Mouse (Mus musculus): ENCODE measurements at regions not wholly inside any gene's neighbourhood (a gene's known extent, or its start where the extent isn't known, plus 50 kb on each side); places are given as distances from the start of the nearest gene placed in this dataset.
A peak's percentile ranks its signal among the peaks of the same experiment; 100 is the strongest.

GRCm38 (mm10) chr14:76309606-76310005, 105.2 kb upstream of the Tsc22d1 start:
- no peak overlapping the region for H3K27ac ChIP-seq
- WGBS = 72% methylated on average over 4 of the region's 4 CpGs
- no peaks in the 10 kb centered on the region for H3K9me3 ChIP-seq
- no peaks in the 10 kb centered on the region for H3K36me3 ChIP-seq
- no peak overlapping the region for H3K4me3 ChIP-seq
- no peak overlapping the region for H3K9ac ChIP-seq
- peaks cover 38% of the 10 kb centered on the region for H3K4me1 ChIP-seq
- H3K4me2 ChIP-seq = no peak overlapping the region
- no peak for ATAC-seq (ENCODE audit: insufficient number of reproducible peaks, insufficient read depth, low FRiP score, low TSS enrichment, low read depth)
- no peaks in the 10 kb centered on the region for H3K27me3 ChIP-seq

DNA sequence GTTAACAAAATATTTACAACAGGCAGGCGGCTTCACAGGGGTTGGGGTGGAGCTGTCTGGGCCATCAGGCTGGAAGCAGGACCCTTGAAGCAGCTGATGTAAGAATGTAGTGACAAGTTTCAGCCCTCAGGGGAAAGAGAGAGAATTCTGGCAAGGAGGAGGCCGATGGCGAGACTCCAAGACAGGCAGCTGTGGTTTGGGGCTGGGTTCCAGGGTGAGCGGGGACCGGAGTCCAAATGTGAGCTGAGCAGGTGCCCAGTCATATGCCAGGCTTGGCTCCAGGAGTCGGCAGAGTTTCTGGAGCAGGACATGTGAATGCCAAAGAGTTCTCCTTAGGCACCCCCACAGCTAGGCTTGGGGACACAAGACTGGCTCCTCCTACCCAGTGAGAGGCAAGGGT, 104.5 kb upstream of the Tsc22d1 start:
- no peak overlapping the region for H3K27ac ChIP-seq
- no peak overlapping the region for H3K4me3 ChIP-seq
- H3K9me3 ChIP-seq = no peaks in the 10 kb centered on the region
- WGBS = 50% methylated on average over 6 of the region's 6 CpGs
- H3K36me3 ChIP-seq = no peaks in the 10 kb centered on the region
- no peak overlapping the region for H3K4me2 ChIP-seq
- peak; percentile 20; the same call in 1 of the 2 replicates for ATAC-seq (ENCODE audit: insufficient number of reproducible peaks, insufficient read depth, low FRiP score, low TSS enrichment, low read depth)
- no peak overlapping the region for H3K9ac ChIP-seq
- H3K4me1 ChIP-seq = peaks cover 43% of the 10 kb centered on the region
- H3K27me3 ChIP-seq = no peaks in the 10 kb centered on the region

GRCm38 (mm10) chr14:76313424-76314190, 101.2 kb upstream of the Tsc22d1 start:
- Histone ChIP-seq H3K9ac (no peak overlapping the region), H3K4me2 (0 out of 2 replicates have a peak overlapping the region, but pooled peaks have one; percentile 5), H3K27ac (no peak overlapping the region), H3K4me1 (peaks cover 41% of the 10 kb centered on the region), H3K9me3 (no peaks in the 10 kb centered on the region), H3K4me3 (no peak overlapping the region), H3K36me3 (no peaks in the 10 kb centered on the region), H3K27me3 (no peaks in the 10 kb centered on the region)
- 39% methylated on average over 14 of the region's 14 CpGs for WGBS
- ATAC-seq (ENCODE audit: insufficient number of reproducible peaks, insufficient read depth, low FRiP score, low TSS enrichment, low read depth) = no peak

GRCm38 (mm10) chr14:76318438-76318837, 96.3 kb upstream of the Tsc22d1 start:
- no peaks in the 10 kb centered on the region for H3K27me3 ChIP-seq
- no peaks in the 10 kb centered on the region for H3K36me3 ChIP-seq
- ATAC-seq (ENCODE audit: insufficient number of reproducible peaks, insufficient read depth, low FRiP score, low TSS enrichment, low read depth) = no peak
- H3K9ac ChIP-seq = no peak overlapping the region
- H3K4me1 ChIP-seq = peaks cover 23% of the 10 kb centered on the region
- 64% methylated on average over 5 of the region's 5 CpGs for WGBS
- no peaks in the 10 kb centered on the region for H3K9me3 ChIP-seq
- H3K4me2 ChIP-seq = no peak overlapping the region
- H3K4me3 ChIP-seq = no peak overlapping the region
- H3K27ac ChIP-seq = no peak overlapping the region

DNA sequence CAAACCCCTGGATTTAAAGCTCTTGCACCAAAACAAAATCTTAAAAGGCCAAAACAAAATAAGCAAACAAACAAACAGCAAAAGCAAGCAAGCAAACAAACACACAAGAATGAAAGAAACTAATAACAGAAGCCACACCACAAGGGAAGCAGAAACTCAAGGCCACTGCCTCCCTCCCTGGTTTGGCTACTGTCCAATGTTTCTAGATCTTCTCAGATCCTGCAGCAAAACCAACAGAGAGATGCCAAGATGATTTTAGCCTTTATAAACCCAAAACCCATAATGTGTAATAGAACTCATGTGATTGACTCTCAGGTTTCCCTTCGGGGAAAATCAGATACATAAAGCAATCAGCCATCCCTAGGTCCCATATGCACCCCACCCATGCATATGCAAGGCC, 90.5 kb upstream of the Tsc22d1 start:
- no peak overlapping the region for H3K9ac ChIP-seq
- H3K36me3 ChIP-seq = no peaks in the 10 kb centered on the region
- ATAC-seq (ENCODE audit: insufficient number of reproducible peaks, insufficient read depth, low FRiP score, low TSS enrichment, low read depth) = no peak
- no peak overlapping the region for H3K4me2 ChIP-seq
- H3K4me3 ChIP-seq = no peak overlapping the region
- H3K9me3 ChIP-seq = no peaks in the 10 kb centered on the region
- no peaks in the 10 kb centered on the region for H3K27me3 ChIP-seq
- H3K27ac ChIP-seq = peak overlapping the region; percentile 34
- H3K4me1 ChIP-seq = peaks cover 10% of the 10 kb centered on the region
- 57% methylated on average over 1 of the region's 1 CpGs for WGBS

- H3K36me3 ChIP-seq = no peaks in the 10 kb centered on the region
- H3K9me3 ChIP-seq = no peaks in the 10 kb centered on the region
- no peak overlapping the region for H3K4me2 ChIP-seq
- H3K27me3 ChIP-seq = no peaks in the 10 kb centered on the region
- H3K9ac ChIP-seq = no peak overlapping the region
- H3K4me1 ChIP-seq = peaks cover 19% of the 10 kb centered on the region; the same call in 1 of the 2 replicates
- WGBS = 62% methylated on average over 5 of the region's 5 CpGs
- ATAC-seq (ENCODE audit: insufficient number of reproducible peaks, insufficient read depth, low FRiP score, low TSS enrichment, low read depth) = no peak
- H3K27ac ChIP-seq = no peak overlapping the region; the same call in 1 of the 2 replicates
- H3K4me3 ChIP-seq = no peak overlapping the region
Measured at GRCm38 (mm10) chr14:76329983-76330382, 84.8 kb upstream of the Tsc22d1 start.

DNA sequence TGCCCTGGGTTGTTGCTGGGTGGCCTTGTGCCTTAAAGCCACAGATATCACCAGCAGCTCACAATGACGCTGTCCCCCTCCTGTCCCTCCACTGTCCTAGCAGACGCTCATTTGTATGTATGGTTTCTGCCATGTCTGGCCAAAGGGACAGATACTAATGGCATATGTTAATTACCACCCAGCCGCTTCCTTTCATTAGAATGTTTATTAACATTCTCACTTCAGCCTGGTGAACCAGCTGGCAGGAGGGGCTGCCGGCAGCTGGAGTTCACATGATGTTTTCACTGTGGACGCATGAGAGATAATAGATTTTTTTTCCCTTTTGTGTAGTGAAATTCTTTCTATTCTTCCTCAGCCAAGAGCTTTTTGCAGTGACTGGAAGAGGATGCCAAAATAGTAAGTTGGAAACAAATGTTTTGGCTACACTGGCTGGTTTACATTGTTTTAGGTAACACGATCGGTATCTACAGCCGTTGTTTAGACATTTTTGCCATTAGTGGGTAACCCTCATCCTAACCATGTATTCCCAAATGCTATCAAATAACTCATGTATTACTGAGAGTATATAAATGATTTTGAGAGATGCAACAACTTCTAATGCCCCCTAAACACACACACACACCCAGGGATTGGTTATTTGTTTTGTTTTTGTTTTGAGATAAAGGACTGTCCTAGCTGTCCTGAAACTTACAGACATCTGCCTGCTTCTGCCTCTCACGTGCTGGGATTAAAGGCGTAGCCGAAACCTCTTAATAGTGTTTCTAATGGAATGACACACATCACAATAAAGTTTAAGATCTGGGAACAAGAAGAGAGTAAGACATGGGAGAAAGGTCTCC, 83.0 kb upstream of the Tsc22d1 start:
- H3K36me3 ChIP-seq = no peaks in the 10 kb centered on the region
- ATAC-seq (ENCODE audit: insufficient number of reproducible peaks, insufficient read depth, low FRiP score, low TSS enrichment, low read depth) = no peak
- H3K9me3 ChIP-seq = no peaks in the 10 kb centered on the region
- WGBS = 54% methylated on average over 11 of the region's 11 CpGs
- no peaks in the 10 kb centered on the region for H3K27me3 ChIP-seq
- H3K4me2 ChIP-seq = no peak overlapping the region
- peak overlapping the region; percentile 39; the same call in 1 of the 2 replicates for H3K27ac ChIP-seq
- H3K4me3 ChIP-seq = no peak overlapping the region
- H3K9ac ChIP-seq = no peak overlapping the region
- peaks cover 19% of the 10 kb centered on the region; the same call in 1 of the 2 replicates for H3K4me1 ChIP-seq

DNA sequence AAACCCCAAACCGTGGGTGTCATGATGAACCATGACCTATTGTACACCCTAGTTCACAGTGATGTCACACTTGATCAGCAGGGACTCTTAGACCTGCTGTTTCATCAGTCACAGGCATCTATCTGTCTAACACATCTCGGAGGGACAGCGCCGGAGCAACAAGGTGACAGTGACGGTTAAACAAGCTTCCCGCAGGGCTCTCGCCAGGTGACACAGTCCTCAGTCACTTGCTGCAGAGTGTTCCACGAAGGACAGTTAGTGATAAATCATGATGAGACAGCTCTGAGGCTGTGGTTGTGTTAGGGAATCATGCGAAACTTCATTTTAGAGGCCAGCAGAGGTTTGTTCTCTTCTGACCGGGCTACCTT, 82.4 kb upstream of the Tsc22d1 start:
- no peaks in the 10 kb centered on the region for H3K27me3 ChIP-seq
- H3K4me1 ChIP-seq = peaks cover 19% of the 10 kb centered on the region; the same call in 1 of the 2 replicates
- ATAC-seq (ENCODE audit: insufficient number of reproducible peaks, insufficient read depth, low FRiP score, low TSS enrichment, low read depth) = no peak
- H3K36me3 ChIP-seq = no peaks in the 10 kb centered on the region
- H3K9ac ChIP-seq = no peak overlapping the region
- H3K27ac ChIP-seq = peak overlapping the region; percentile 1; the same call in 1 of the 2 replicates
- WGBS = 90% methylated on average over 10 of the region's 10 CpGs
- no peak overlapping the region for H3K4me2 ChIP-seq
- no peak overlapping the region for H3K4me3 ChIP-seq
- H3K9me3 ChIP-seq = no peaks in the 10 kb centered on the region

DNA sequence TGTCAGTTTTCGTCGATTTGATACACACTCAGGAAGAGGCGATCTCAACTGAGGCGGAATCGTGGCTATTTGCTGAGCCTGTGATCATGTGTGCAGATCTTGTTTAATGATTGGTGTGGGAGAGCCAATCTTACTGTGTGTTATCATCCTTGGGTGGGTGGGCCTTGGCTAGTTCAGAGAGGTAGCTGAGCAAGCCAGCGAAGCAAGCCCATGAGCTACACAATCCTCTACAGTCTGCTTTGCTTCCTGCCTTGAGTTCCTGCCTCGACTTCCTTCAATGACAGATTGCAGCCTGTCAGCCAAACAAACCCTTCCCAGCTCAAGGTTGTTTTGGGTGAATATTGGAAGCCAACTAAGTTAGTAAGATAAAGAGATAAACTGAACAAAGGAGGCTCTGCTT, 74.0 kb upstream of the Tsc22d1 start:
- Histone ChIP-seq H3K27me3 (no peaks in the 10 kb centered on the region), H3K4me3 (no peak overlapping the region), H3K4me2 (no peak overlapping the region), H3K27ac (no peak overlapping the region), H3K9ac (no peak overlapping the region), H3K9me3 (no peaks in the 10 kb centered on the region), H3K36me3 (no peaks in the 10 kb centered on the region), H3K4me1 (peaks cover 7% of the 10 kb centered on the region; the same call in 1 of the 2 replicates)
- 85% methylated on average over 7 of the region's 7 CpGs for WGBS
- ATAC-seq (ENCODE audit: insufficient number of reproducible peaks, insufficient read depth, low FRiP score, low TSS enrichment, low read depth) = no peak

- H3K4me3 ChIP-seq = no peak overlapping the region
- no peaks in the 10 kb centered on the region for H3K36me3 ChIP-seq
- H3K27me3 ChIP-seq = no peaks in the 10 kb centered on the region
- H3K9me3 ChIP-seq = no peaks in the 10 kb centered on the region
- H3K9ac ChIP-seq = no peak overlapping the region
- no peak overlapping the region for H3K27ac ChIP-seq
- WGBS = 40% methylated on average over 10 of the region's 10 CpGs
- H3K4me1 ChIP-seq = peaks cover 7% of the 10 kb centered on the region; the same call in 1 of the 2 replicates
- H3K4me2 ChIP-seq = no peak overlapping the region
- no peak for ATAC-seq (ENCODE audit: insufficient number of reproducible peaks, insufficient read depth, low FRiP score, low TSS enrichment, low read depth)
Measured at GRCm38 (mm10) chr14:76341226-76341625, 73.5 kb upstream of the Tsc22d1 start.

- 50% methylated on average over 9 of the region's 9 CpGs for WGBS
- H3K27ac ChIP-seq = no peak overlapping the region
- 0 out of 2 replicates have a peak, but pooled peaks cover 3% of the 10 kb centered on the region for H3K9me3 ChIP-seq
- H3K36me3 ChIP-seq = no peaks in the 10 kb centered on the region
- peaks cover 4% of the 10 kb centered on the region; the same call in 1 of the 2 replicates for H3K4me1 ChIP-seq
- no peak overlapping the region for H3K4me2 ChIP-seq
- no peaks in the 10 kb centered on the region for H3K27me3 ChIP-seq
- no peak for ATAC-seq (ENCODE audit: insufficient number of reproducible peaks, insufficient read depth, low FRiP score, low TSS enrichment, low read depth)
- H3K9ac ChIP-seq = no peak overlapping the region
- H3K4me3 ChIP-seq = no peak overlapping the region
Measured at GRCm38 (mm10) chr14:76351856-76352255, 62.9 kb upstream of the Tsc22d1 start.

All from embryonic facial prominence, embryonic 13.5 days (tissue).